Mouse (Mus musculus) intestine, embryonic 14.5 days (tissue): ENCODE measurements around the gene Cobll1. TPM values are rescaled to one million over a fixed set of nuclear protein-coding genes. Genes with fewer than 3 reads are reported as not detected.

Source experiments
- ATAC-seq: fragments of 200-750 bp; cut with Nextera tagmentation; replicated peaks from 2 replicates; pipeline ENCODE4 v1.8.0; 2017; ENCODE audit warnings: low read depth, moderate number of reproducible peaks, moderate TSS enrichment, moderate library complexity; ENCODE audit not compliant: low FRiP score, low TSS enrichment
- DNase-seq: peaks from one replicate; pipeline ENCODE4 v3.0.0-alpha.2; 2018; ENCODE audit warnings: low spot score
- H3K27ac ChIP-seq: fragments of 300-500 bp; sonication (generic); 2 replicates; pipeline ENCODE4 v1.5.1; 2014; ENCODE audit warnings: low read depth, mild to moderate bottlenecking, control low read depth
- H3K27me3 ChIP-seq: fragments of 300-500 bp; sonication (generic); replicated peaks from 2 replicates; pipeline ENCODE4 v1.6.1; 2014; ENCODE audit warnings: low read length, control low read depth; ENCODE audit not compliant: control insufficient read depth, insufficient read depth
- H3K36me3 ChIP-seq: fragments of 300-500 bp; sonication (generic); 2 replicates; pipeline ENCODE4 v1.6.1; 2014; ENCODE audit warnings: low read length, control low read depth; ENCODE audit not compliant: control insufficient read depth, insufficient read depth
- H3K4me1 ChIP-seq: fragments of 300-500 bp; sonication (generic); replicated peaks from 2 replicates; pipeline ENCODE4 v1.6.1; 2014; ENCODE audit warnings: low read length, control low read depth, mixed read lengths; ENCODE audit not compliant: control insufficient read depth, insufficient read depth
- H3K4me2 ChIP-seq: fragments of 300-500 bp; sonication (generic); 2 replicates; pipeline ENCODE4 v1.6.1; 2014; ENCODE audit warnings: low read length
- H3K4me3 ChIP-seq: fragments of 300-500 bp; sonication (generic); 2 replicates; pipeline ENCODE4 v1.5.1; 2014; ENCODE audit warnings: low read depth, low read length, control low read depth, mixed read lengths
- H3K9ac ChIP-seq: fragments of 300-500 bp; sonication (generic); 2 replicates; pipeline ENCODE4 v1.6.1; 2014; ENCODE audit warnings: mild to moderate bottlenecking, low read length
- H3K9me3 ChIP-seq: fragments of 300-500 bp; sonication (generic); 2 replicates; pipeline ENCODE4 v1.6.1; 2016; ENCODE audit warnings: low read length, control low read depth; ENCODE audit not compliant: control insufficient read depth
- WGBS: fragments of 180-500 bp; shearing (Covaris S2); extraction: QIAGEN DNeasy Blood & Tissue Kit; methylation state at CpG from one replicate; pipeline ENCODE4 v1.1.7; 2014; 5-methylcytosine and 5-hydroxymethylcytosine counted together
- polyA plus RNA-seq: library from polyadenylated mRNA; unstranded; fragments of >200 nt; fragmentation: Nextera tagmentation; extraction: Ambion mirVana; gene quantifications from 2 replicates; pipeline ENCODE4 v1.2.1, GENCODE M21; 2014

Gene Cobll1
- polyA plus RNA-seq, 1 experiment from 2014 or later = 19.9 TPM

GRCm38 (mm10) chr2:65170256-65170655 lies 68.9 kb downstream of the Cobll1 start:
- Histone ChIP-seq H3K27me3 (no peaks in the 10 kb centered on the region), H3K9me3 (no peaks in the 10 kb centered on the region), H3K4me1 (peaks cover 14% of the 10 kb centered on the region), H3K9ac (no peak overlapping the region), H3K4me2 (peak overlapping the region; percentile 50; the same call in 1 of the 2 replicates), H3K4me3 (no peak overlapping the region), H3K36me3 (no peaks in the 10 kb centered on the region), H3K27ac (peak overlapping the region; percentile 54; the same call in 1 of the 2 replicates)
- WGBS = 68% methylated on average over 5 of the region's 5 CpGs
- ATAC-seq = no peak
- no peak for DNase-seq

DNA sequence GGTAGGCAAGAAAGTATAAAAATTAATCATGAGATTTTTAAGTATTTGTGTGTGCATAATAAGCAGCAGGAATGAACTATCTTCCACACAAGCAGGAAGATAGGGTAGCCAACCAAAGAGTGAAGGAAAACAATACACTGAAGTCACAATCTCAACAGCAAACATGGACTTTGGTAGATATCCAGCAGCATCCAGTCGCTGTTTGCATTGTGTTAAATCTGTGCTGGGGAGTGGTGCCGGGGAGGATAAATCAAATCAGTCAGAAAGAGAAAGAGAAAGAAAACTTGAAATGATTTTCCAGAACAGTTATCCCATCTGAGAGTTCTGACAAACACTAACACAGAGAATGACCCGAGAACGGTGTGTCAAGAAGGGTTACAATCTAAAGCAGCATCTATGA lies 75.2 kb downstream of the Cobll1 start:
- Histone ChIP-seq H3K36me3 (no peaks in the 10 kb centered on the region), H3K4me3 (no peak overlapping the region), H3K27ac (no peak overlapping the region), H3K9me3 (no peaks in the 10 kb centered on the region), H3K9ac (no peak overlapping the region), H3K4me1 (0 out of 2 replicates have a peak, but pooled peaks cover 2% of the 10 kb centered on the region), H3K27me3 (no peaks in the 10 kb centered on the region), H3K4me2 (no peak overlapping the region; the same call in 1 of the 2 replicates)
- DNase-seq (no peak), ATAC-seq (no peak)
- 45% methylated on average over 4 of the region's 4 CpGs for WGBS

DNA sequence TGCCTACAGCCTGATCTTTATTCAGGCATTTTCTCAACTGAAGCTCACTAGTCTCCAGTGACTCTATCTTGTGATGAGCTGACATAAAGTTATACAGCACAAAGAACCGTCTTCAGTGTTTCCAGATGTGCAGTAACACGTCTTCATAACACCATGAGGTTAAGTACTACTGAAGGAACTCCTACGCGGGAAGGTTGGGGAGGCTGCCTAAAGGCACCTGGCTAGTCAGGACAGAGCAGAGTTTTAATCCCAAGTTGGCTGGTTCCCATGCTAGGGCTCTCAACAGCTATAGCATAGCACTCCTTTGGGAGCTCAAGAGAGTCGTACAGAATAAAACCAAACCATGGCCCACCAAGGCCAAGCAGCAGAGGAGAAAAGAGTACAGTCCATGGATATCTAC lies 76.6 kb downstream of the Cobll1 start:
- H3K4me3 ChIP-seq = no peak overlapping the region
- no peak overlapping the region for H3K4me2 ChIP-seq
- H3K9me3 ChIP-seq = no peaks in the 10 kb centered on the region
- no peaks in the 10 kb centered on the region for H3K27me3 ChIP-seq
- DNase-seq (peak; percentile 34), ATAC-seq (no peak)
- H3K4me1 ChIP-seq = no peaks in the 10 kb centered on the region
- WGBS = 87% methylated on average over 5 of the region's 5 CpGs
- H3K27ac ChIP-seq = no peak overlapping the region
- no peak overlapping the region for H3K9ac ChIP-seq
- no peaks in the 10 kb centered on the region for H3K36me3 ChIP-seq

- no peak for DNase-seq
- Histone ChIP-seq H3K4me1 (no peaks in the 10 kb centered on the region), H3K36me3 (no peaks in the 10 kb centered on the region), H3K4me2 (no peak overlapping the region), H3K4me3 (no peak overlapping the region), H3K27ac (no peak overlapping the region), H3K9ac (no peak overlapping the region), H3K9me3 (no peaks in the 10 kb centered on the region), H3K27me3 (no peaks in the 10 kb centered on the region)
- WGBS = 89% methylated on average over 2 of the region's 2 CpGs
- ATAC-seq = no peak
Measured at GRCm38 (mm10) chr2:65161715-65162114, 77.5 kb downstream of the Cobll1 start.

GRCm38 (mm10) chr2:65157981-65158651 lies 81.1 kb downstream of the Cobll1 start:
- ATAC-seq = no peak

DNA sequence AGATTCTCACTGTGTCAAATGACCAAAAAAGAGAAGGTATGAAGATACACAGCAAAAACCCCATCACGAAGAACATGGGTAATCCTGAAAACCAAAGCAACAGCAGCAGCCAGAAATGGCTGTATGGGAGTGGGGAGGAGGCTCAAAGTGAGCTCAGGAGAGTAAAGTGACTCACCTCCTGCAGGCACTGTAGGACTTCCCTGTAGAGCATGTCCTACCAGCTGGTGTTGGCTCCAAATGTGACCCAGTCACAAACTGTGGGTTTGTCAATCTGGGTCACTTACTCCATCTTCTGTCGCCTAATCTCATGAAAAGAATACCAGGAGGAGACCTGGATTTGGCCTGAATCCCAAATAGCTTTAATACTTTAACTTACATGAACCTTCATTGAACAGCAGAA lies 81.9 kb downstream of the Cobll1 start:
- no peak overlapping the region for H3K9ac ChIP-seq
- no peak overlapping the region for H3K4me2 ChIP-seq
- H3K4me1 ChIP-seq = no peaks in the 10 kb centered on the region
- H3K36me3 ChIP-seq = no peaks in the 10 kb centered on the region
- no peaks in the 10 kb centered on the region for H3K9me3 ChIP-seq
- no peak for DNase-seq
- 76% methylated on average over 2 of the region's 2 CpGs for WGBS
- no peak for ATAC-seq
- H3K27ac ChIP-seq = no peak overlapping the region
- H3K4me3 ChIP-seq = no peak overlapping the region
- H3K27me3 ChIP-seq = no peaks in the 10 kb centered on the region

More at GRCm38 (mm10) chr2:65157981-65158651, 81.1 kb downstream of the Cobll1 start:
- WGBS = 78% methylated on average over 5 of the region's 5 CpGs
- Histone ChIP-seq H3K27ac (no peak overlapping the region), H3K27me3 (no peaks in the 10 kb centered on the region), H3K4me2 (no peak overlapping the region), H3K36me3 (no peaks in the 10 kb centered on the region), H3K9ac (no peak overlapping the region), H3K9me3 (no peaks in the 10 kb centered on the region), H3K4me1 (no peaks in the 10 kb centered on the region), H3K4me3 (no peak overlapping the region)
- DNase-seq = no peak

GRCm38 (mm10) chr2:65148928-65149327 lies 90.3 kb downstream of the Cobll1 start:
- H3K27me3 ChIP-seq = no peaks in the 10 kb centered on the region
- no peak overlapping the region for H3K4me3 ChIP-seq
- ATAC-seq (no peak), DNase-seq (no peak)
- H3K9me3 ChIP-seq = no peaks in the 10 kb centered on the region
- H3K4me2 ChIP-seq = no peak overlapping the region
- H3K36me3 ChIP-seq = peaks cover 14% of the 10 kb centered on the region; the same call in 1 of the 2 replicates
- H3K4me1 ChIP-seq = no peaks in the 10 kb centered on the region
- WGBS = 93% methylated on average over 6 of the region's 6 CpGs
- H3K9ac ChIP-seq = no peak overlapping the region
- no peak overlapping the region for H3K27ac ChIP-seq

DNA sequence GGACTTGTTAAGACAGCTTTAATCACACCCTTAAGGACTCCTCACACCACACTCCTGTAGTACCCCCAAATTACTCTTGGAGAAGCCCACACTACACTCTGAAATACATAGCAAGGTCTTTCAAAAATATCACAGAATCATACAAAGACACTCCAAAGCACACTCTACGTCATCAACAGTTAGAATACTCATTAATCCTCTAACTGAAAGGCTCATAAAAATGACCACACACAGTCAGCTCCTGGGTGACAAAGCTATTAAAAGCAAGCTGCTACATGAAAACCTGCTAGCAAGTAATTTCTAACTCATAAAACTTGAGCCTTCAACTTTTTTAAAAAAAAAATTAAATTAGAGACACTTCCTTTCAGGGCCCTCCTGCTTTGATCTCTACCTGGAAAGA lies 91.8 kb downstream of the Cobll1 start:
- H3K4me3 ChIP-seq = no peak overlapping the region
- peaks cover 14% of the 10 kb centered on the region; the same call in 1 of the 2 replicates for H3K36me3 ChIP-seq
- no peak overlapping the region for H3K4me2 ChIP-seq
- no peak for DNase-seq
- H3K27ac ChIP-seq = no peak overlapping the region
- no peaks in the 10 kb centered on the region for H3K27me3 ChIP-seq
- no peaks in the 10 kb centered on the region for H3K4me1 ChIP-seq
- no peak for ATAC-seq
- WGBS = 41% methylated on average over 1 of the region's 1 CpGs
- H3K9ac ChIP-seq = no peak overlapping the region
- H3K9me3 ChIP-seq = no peaks in the 10 kb centered on the region
